Mouse (Mus musculus) testis, adult 2 months (tissue): Measurements from ENCODE around the gene Gm17087.

ENCODE experiments used
- CTCF ChIP-seq: fragments of 200-500 bp; IDR thresholded peaks from 2 replicates; pipeline ENCODE4 v1.5.1; 2012; ENCODE audit warnings: low read depth, mild to moderate bottlenecking, inconsistent platforms, low read length, moderate library complexity; ENCODE audit not compliant: control insufficient read depth, insufficient read depth, insufficient replicate concordance
- POLR2A ChIP-seq: fragments of 200-500 bp; IDR thresholded peaks from 2 replicates; pipeline ENCODE4 v1.6.1; 2012; ENCODE audit warnings: low read depth, mild to moderate bottlenecking, inconsistent platforms, low read length, moderate library complexity; ENCODE audit not compliant: control insufficient read depth

- no peak for TF ChIP-seq POLR2A
- no peak for TF ChIP-seq CTCF
Measured at GRCm38 (mm10) chr17:8605921-8606320, 39.2 kb upstream of the Gm17087 start.
